Mouse (Mus musculus): ENCODE measurements around the gene Kctd15.
A peak's percentile ranks its signal among the peaks of the same experiment; 100 is the strongest.

The Kctd15 gene

GRCm38 (mm10) chr7:34669336-34669735, 12.8 kb upstream of the Kctd15 start:
- no peak for ATAC-seq (ENCODE audit: insufficient number of reproducible peaks, low FRiP score, low TSS enrichment)

DNA sequence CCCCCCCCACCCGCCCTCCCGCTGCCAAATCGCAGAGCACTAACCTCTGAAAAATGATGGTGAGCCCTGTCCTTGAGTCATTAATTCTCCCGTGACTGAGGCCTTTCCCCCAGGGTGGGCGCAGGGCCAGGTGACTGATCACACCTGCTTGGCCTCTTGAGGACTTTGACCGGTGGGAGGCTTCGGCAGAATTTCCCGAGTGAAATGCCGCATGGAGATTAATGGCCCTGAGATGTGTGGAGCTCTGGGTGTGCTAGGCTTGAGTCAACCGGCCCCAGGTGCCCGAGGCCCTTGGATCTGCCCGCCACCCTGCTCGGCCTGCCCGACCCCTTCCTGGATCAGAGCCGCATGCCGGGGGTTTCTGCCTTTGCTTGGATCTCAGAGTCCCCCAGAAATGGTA, 11.3 kb upstream of the Kctd15 start:
- ATAC-seq (ENCODE audit: insufficient number of reproducible peaks, low FRiP score, low TSS enrichment) = no peak

GRCm38 (mm10) chr7:34663145-34663544, 6.6 kb upstream of the Kctd15 start:
- no peak for ATAC-seq (ENCODE audit: insufficient number of reproducible peaks, low FRiP score, low TSS enrichment)

GRCm38 (mm10) chr7:34662227-34662626, 5.7 kb upstream of the Kctd15 start:
- no peak for ATAC-seq (ENCODE audit: insufficient number of reproducible peaks, low FRiP score, low TSS enrichment)

GRCm38 (mm10) chr7:34659386-34660085, 3.0 kb upstream of the Kctd15 start:
- no peak for ATAC-seq (ENCODE audit: insufficient number of reproducible peaks, low FRiP score, low TSS enrichment)

- peak; percentile 88 for ATAC-seq (ENCODE audit: insufficient number of reproducible peaks, low FRiP score, low TSS enrichment)
Observed at GRCm38 (mm10) chr7:34655086-34655839, 1.3 kb downstream of the Kctd15 start.

DNA sequence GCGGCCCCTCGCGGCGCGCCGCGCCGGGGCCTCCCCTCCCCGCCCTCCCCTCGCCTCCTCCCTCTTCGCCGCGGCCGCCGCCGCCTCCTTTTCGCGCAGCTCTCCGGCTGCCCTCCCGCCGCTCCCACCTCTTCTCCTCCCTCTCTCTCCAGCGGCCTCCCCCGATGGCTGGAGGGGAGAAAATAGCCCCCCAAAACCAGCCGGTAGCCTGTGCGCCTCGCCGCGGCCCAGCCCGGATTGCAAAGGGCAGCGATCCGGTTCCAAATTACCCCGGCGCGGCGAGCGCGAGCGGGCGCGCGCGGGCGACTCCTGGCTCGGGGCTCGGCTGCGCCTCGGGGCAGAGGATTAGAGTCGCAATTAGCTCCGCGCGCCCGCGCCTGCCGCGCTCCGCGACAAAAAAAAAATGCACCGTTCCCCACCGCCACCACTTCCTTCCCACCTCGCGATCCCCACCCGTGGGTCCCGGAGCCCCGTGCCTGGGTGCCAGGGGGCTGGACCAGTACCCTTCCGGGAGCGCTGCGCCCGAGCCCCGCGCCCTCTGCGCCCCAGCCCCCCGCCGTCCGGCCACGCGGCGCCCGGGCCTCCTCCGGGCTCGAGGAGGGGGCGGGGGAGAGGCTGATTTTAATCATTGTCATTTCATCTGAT, 2.0 kb downstream of the Kctd15 start:
- peak; percentile 2; the same call in 1 of the 2 replicates for ATAC-seq (ENCODE audit: insufficient number of reproducible peaks, low FRiP score, low TSS enrichment)

GRCm38 (mm10) chr7:34653731-34654440, 2.6 kb downstream of the Kctd15 start:
- no peak for ATAC-seq (ENCODE audit: insufficient number of reproducible peaks, low FRiP score, low TSS enrichment)

DNA sequence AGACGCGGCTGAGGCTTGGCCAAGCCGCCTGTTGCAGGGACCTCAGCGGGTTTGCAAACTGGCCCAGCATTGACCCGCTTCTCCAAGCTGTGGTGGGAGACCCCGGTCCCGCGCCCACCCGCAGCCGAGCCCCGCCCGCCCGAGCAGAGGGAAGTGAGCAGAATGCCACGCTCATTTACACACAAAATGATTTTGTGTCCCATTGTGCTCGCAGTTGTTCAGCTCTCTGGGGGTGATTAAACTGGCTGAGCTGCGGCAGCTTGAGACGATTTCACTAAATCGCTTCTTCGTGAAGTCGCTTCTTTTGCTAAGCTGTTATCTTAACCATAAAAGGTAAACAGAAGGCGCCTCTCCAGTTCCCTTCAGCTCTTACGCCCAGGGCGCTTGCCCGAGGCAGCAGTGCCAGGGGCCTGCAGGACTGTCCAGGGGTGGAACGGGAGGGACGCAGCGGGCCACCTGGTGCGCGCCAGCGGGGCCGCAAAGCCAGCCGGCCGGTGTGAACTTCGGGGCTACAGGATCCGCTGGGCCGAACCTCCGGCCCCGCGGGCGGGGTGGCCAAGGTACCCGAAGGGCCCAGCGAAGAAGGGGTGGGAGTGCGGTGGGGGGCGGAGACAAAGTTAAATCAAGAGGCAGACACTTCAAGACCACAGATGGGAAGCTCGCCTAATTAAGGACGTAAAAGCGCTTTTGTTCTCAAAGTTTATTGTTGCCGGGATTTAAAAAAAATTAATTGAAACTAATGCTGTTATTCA, 3.6 kb downstream of the Kctd15 start:
- no peak for ATAC-seq (ENCODE audit: insufficient number of reproducible peaks, low FRiP score, low TSS enrichment)

- no peak for ATAC-seq (ENCODE audit: insufficient number of reproducible peaks, low FRiP score, low TSS enrichment)
Observed at GRCm38 (mm10) chr7:34651381-34651780, 5.2 kb downstream of the Kctd15 start.

GRCm38 (mm10) chr7:34647052-34647451, 9.5 kb downstream of the Kctd15 start:
- no peak for ATAC-seq (ENCODE audit: insufficient number of reproducible peaks, low FRiP score, low TSS enrichment)

DNA sequence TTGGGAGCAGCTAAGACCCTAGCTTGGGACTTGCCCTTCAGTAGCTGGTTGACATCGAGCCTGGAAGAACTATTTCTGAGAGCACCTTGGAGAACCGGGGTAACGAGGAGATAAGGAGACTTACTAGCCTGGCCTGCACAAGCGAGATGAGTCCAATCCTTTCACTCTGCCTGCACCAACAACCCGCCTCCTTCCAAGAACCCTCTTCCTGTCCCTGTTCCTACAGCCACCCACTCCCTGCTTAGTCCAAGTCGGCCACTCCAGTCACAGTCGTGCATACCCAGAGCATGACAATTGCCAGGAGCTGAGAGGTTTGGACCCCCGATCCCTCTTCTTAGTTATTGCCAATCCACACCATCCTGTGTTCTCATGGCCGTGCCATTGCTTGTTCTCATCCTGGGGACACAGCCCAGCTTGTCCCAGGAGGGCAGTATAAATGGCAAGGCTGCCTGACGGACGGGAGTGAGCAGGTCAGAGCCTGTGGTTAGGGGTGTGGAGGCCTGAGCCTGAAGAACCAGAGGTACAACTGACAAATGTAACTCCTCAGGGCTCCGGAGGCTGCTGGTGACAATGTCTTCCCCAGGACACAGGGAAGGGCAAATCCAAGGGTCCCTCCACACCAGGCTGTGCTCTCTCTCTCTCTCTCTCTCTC, 10.3 kb downstream of the Kctd15 start:
- ATAC-seq (ENCODE audit: insufficient number of reproducible peaks, low FRiP score, low TSS enrichment) = no peak

GRCm38 (mm10) chr7:34645623-34646022, 10.9 kb downstream of the Kctd15 start:
- ATAC-seq (ENCODE audit: insufficient number of reproducible peaks, low FRiP score, low TSS enrichment) = no peak

DNA sequence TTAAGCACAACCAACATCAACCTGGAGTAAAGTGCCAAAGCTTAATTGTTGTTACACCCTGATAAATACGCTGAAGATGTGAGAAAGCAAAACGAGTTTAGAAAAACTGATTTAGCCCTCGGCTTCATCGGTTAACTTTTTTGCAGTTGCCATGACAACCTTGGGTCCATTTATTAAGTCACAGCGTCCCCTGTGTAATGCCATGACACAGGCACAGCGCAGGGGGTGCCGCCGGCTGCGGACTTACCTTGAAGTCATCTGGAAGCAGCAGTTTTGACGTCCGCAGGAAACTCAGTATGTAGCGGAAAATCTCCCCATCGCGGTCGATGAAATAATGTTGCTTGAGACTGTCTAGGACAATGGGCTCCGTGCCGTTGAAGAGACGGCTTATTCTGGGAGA, 11.9 kb downstream of the Kctd15 start:
- ATAC-seq (ENCODE audit: insufficient number of reproducible peaks, low FRiP score, low TSS enrichment) = no peak

DNA sequence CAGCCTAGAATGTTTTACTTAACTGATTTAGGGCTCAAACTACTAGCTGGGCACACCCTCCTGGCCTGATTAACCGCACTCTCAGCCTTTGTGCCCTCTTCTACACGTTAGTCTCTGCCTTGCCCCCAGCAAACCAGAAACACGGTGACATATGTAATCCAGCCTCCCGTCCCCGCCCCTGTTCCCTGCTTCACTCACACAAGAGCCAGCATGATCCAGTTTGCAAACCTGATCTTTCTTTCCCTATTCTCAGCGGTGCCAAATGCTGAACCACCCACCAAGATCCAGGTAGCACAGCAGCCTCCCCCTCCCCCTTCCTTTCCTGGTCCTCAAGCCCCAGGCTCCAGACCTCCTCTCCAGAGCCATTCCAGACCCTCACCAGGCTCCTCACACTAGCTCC, 13.2 kb downstream of the Kctd15 start:
- no peak for ATAC-seq (ENCODE audit: insufficient number of reproducible peaks, low FRiP score, low TSS enrichment)

- no peak for ATAC-seq (ENCODE audit: insufficient number of reproducible peaks, low FRiP score, low TSS enrichment)
Observed at GRCm38 (mm10) chr7:34641968-34642367, 14.6 kb downstream of the Kctd15 start.

- ATAC-seq (ENCODE audit: insufficient number of reproducible peaks, low FRiP score, low TSS enrichment) = no peak
Observed at GRCm38 (mm10) chr7:34639798-34640197, 16.7 kb downstream of the Kctd15 start.

DNA sequence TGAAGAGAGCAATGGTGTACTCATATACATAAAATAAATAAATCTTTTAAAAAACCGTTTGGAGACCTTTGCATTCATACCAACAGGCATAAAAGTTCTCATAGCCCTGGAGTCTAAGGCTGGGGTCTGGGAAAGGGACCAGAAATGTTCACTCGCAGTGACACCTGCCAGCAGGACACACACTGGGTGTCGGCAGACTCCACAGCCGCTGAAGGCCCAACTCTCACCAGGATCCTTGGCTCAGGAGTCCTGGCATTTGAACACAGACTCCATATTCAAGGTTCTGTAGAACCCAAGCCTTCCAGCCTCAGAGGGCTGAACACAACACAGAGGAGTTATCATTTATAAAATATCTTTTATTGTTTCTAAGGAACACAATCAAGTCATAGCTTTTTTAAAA, 19.9 kb downstream of the Kctd15 start:
- no peak for ATAC-seq (ENCODE audit: insufficient number of reproducible peaks, low FRiP score, low TSS enrichment)

DNA sequence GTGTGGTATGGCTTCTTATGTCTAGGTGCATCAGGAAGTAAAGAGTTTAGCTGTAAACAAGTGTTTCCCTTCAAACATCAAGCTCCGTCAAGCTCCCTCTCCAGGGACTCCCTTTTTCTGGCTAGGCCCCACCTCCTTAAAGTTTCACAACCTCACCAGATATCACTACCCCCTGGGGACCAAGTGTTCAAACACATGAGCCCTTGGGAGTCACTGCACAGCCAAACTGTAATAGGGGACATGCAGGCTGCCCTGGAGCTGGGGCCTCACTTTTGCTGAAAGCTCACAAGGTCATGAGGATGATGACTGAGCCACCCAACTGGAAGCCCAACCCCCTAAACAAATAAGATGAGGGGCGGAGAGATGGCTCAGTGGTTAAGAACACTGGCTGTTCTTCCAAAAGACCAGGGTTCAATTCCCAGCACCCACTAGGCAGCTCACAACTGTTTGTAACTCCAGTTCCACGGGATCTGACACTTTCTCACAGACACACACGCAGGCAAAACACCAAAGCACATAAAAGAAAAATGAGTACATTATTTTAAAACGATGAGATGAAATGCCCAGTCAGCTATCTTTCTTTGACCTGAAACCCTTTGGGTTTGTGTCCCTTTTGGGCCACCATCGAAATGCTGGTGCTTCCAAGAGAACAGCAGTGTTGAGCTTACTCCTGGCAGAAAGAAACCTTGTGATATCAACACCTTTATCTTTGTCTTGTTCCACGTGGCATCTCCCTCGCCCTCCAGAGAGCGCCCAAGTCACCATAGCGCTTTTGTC, 23.4 kb downstream of the Kctd15 start:
- ATAC-seq (ENCODE audit: insufficient number of reproducible peaks, low FRiP score, low TSS enrichment) = no peak

Measured in cerebellum, adult (tissue).